Mouse (Mus musculus) testis, adult 2 months (tissue): Measurements from ENCODE around the gene Loxl4. TPM values are rescaled to one million over a fixed set of nuclear protein-coding genes. Genes with fewer than 3 reads are reported as not detected.
A peak's percentile ranks its signal among the peaks of the same experiment; 100 is the strongest.

Source experiments
- H3K27ac ChIP-seq: fragments of 200-500 bp; 2 replicates; pipeline ENCODE4 v1.5.1; 2012; ENCODE audit warnings: low read depth, low read length; ENCODE audit not compliant: control insufficient read depth, insufficient read depth
- H3K27me3 ChIP-seq: fragments of 200-500 bp; 2 replicates; pipeline ENCODE4 v1.6.1; 2012; ENCODE audit warnings: mild to moderate bottlenecking, low read length, moderate library complexity; ENCODE audit not compliant: control insufficient read depth, insufficient read depth
- H3K36me3 ChIP-seq: fragments of 200-500 bp; 2 replicates; pipeline ENCODE4 v1.6.1; 2012; ENCODE audit warnings: mild to moderate bottlenecking, low read length; ENCODE audit not compliant: control insufficient read depth, insufficient read depth
- H3K4me1 ChIP-seq: fragments of 200-500 bp; 2 replicates; pipeline ENCODE4 v1.6.1; 2012; ENCODE audit warnings: low read length; ENCODE audit not compliant: control insufficient read depth, insufficient read depth
- H3K4me3 ChIP-seq: fragments of 200-500 bp; 2 replicates; pipeline ENCODE4 v1.5.1; 2012; ENCODE audit warnings: low read depth, mild to moderate bottlenecking, low read length, moderate library complexity, mixed read lengths; ENCODE audit not compliant: control insufficient read depth
- CTCF ChIP-seq: fragments of 200-500 bp; IDR thresholded peaks from 2 replicates; pipeline ENCODE4 v1.5.1; 2012; ENCODE audit warnings: low read depth, mild to moderate bottlenecking, inconsistent platforms, low read length, moderate library complexity; ENCODE audit not compliant: control insufficient read depth, insufficient read depth, insufficient replicate concordance
- POLR2A ChIP-seq: fragments of 200-500 bp; IDR thresholded peaks from 2 replicates; pipeline ENCODE4 v1.6.1; 2012; ENCODE audit warnings: low read depth, mild to moderate bottlenecking, inconsistent platforms, low read length, moderate library complexity; ENCODE audit not compliant: control insufficient read depth
- polyA plus RNA-seq: library from polyadenylated mRNA; depleted of rRNA; stranded (reverse); fragments of >200 nt; gene quantifications from 2 replicates; pipeline ENCODE4 v1.2.3, GENCODE M21; 2012

Loxl4 gene
- polyA plus RNA-seq, 1 experiment = 0.25 TPM

GRCm38 (mm10) chr19:42632301-42632700 is 19.7 kb upstream of the Loxl4 start:
- no peaks in the 10 kb centered on the region for H3K4me1 ChIP-seq
- no peak for TF ChIP-seq CTCF
- no peak for TF ChIP-seq POLR2A
- no peak overlapping the region for H3K4me3 ChIP-seq
- no peak overlapping the region for H3K27ac ChIP-seq
- H3K27me3 ChIP-seq = no peaks in the 10 kb centered on the region
- H3K36me3 ChIP-seq = no peaks in the 10 kb centered on the region

- no peaks in the 10 kb centered on the region for H3K36me3 ChIP-seq
- no peak overlapping the region for H3K27ac ChIP-seq
- no peaks in the 10 kb centered on the region for H3K4me1 ChIP-seq
- TF ChIP-seq CTCF = no peak
- TF ChIP-seq POLR2A = no peak
- H3K27me3 ChIP-seq = no peaks in the 10 kb centered on the region
- H3K4me3 ChIP-seq = no peak overlapping the region
Measured at GRCm38 (mm10) chr19:42631541-42631961, 18.9 kb upstream of the Loxl4 start.

GRCm38 (mm10) chr19:42628068-42628467 is 15.5 kb upstream of the Loxl4 start:
- TF ChIP-seq POLR2A (no peak), CTCF (no peak)
- Histone ChIP-seq H3K36me3 (no peaks in the 10 kb centered on the region), H3K4me3 (no peak overlapping the region), H3K27ac (no peak overlapping the region), H3K4me1 (no peaks in the 10 kb centered on the region), H3K27me3 (no peaks in the 10 kb centered on the region)

GRCm38 (mm10) chr19:42613647-42614225 is 1.1 kb upstream of the Loxl4 start:
- Histone ChIP-seq H3K4me3 (no peak overlapping the region), H3K36me3 (no peaks in the 10 kb centered on the region), H3K27ac (no peak overlapping the region), H3K27me3 (no peaks in the 10 kb centered on the region), H3K4me1 (peaks cover 20% of the 10 kb centered on the region)
- TF ChIP-seq CTCF = no peak
- no peak for TF ChIP-seq POLR2A

GRCm38 (mm10) chr19:42613116-42613515 is 503 bp upstream of the Loxl4 start:
- TF ChIP-seq POLR2A = no peak
- no peak for TF ChIP-seq CTCF
- no peaks in the 10 kb centered on the region for H3K36me3 ChIP-seq
- H3K4me3 ChIP-seq = peak overlapping the region; percentile 16; the same call in 1 of the 2 replicates
- no peaks in the 10 kb centered on the region for H3K27me3 ChIP-seq
- peaks cover 20% of the 10 kb centered on the region for H3K4me1 ChIP-seq
- no peak overlapping the region for H3K27ac ChIP-seq

- H3K4me3 ChIP-seq = no peak overlapping the region
- H3K27me3 ChIP-seq = no peaks in the 10 kb centered on the region
- H3K4me1 ChIP-seq = peaks cover 18% of the 10 kb centered on the region
- H3K27ac ChIP-seq = no peak overlapping the region
- H3K36me3 ChIP-seq = no peaks in the 10 kb centered on the region
- TF ChIP-seq POLR2A (no peak), CTCF (no peak)
Measured at GRCm38 (mm10) chr19:42611746-42612145, 867 bp downstream of the Loxl4 start.

GRCm38 (mm10) chr19:42609716-42610115 is 2.9 kb downstream of the Loxl4 start:
- Histone ChIP-seq H3K4me3 (no peak overlapping the region), H3K36me3 (no peaks in the 10 kb centered on the region), H3K27me3 (no peaks in the 10 kb centered on the region), H3K27ac (no peak overlapping the region), H3K4me1 (peaks cover 19% of the 10 kb centered on the region)
- TF ChIP-seq POLR2A = no peak
- TF ChIP-seq CTCF = no peak

GRCm38 (mm10) chr19:42608082-42608481 is 4.5 kb downstream of the Loxl4 start:
- Histone ChIP-seq H3K36me3 (no peaks in the 10 kb centered on the region), H3K4me1 (peaks cover 16% of the 10 kb centered on the region), H3K4me3 (no peak overlapping the region), H3K27ac (no peak overlapping the region), H3K27me3 (no peaks in the 10 kb centered on the region)
- TF ChIP-seq CTCF (no peak), POLR2A (no peak)
